Mouse (Mus musculus): ENCODE measurements around the gene Usp12. TPM values are rescaled to one million over a fixed set of nuclear protein-coding genes. Genes with fewer than 3 reads are reported as not detected.

The Usp12 gene
- total RNA-seq (2023) = 10 to 100 TPM; 23.4 to 26.5 TPM

GRCm38 (mm10) chr5:146794853-146795252 lies at the start of gene Usp12:
Gene Usp12 (minus strand): TSS chr5:146795006.

GRCm38 (mm10) chr5:146832769-146833448 lies 38.1 kb upstream of the Usp12 start, which contains the start of gene Rpl21:
Gene Rpl21 (plus strand): TSS chr5:146832890.

Other genes with a start within 250 kb of the Usp12 start
- not detected for gene Gm3415, start 238.9 kb downstream of the Usp12 start, total RNA-seq (2023)
- not detected for gene Gpr12, start 209.8 kb downstream of the Usp12 start, total RNA-seq (2023)
- gene Rpl21, start 37.9 kb upstream of the Usp12 start, total RNA-seq (2023) = 100 to 1,000 TPM; 208 to 210 TPM
- gene Rasl11a, start 50.1 kb upstream of the Usp12 start, total RNA-seq (2023) = not detected
- 10 to 100 TPM; 15.9 to 20.7 TPM for gene Gtf3a, start 153.7 kb upstream of the Usp12 start, total RNA-seq (2023)
- gene Mtif3, start 168.8 kb upstream of the Usp12 start, total RNA-seq (2023) = 1 to 10 TPM; 8.0 to 9.6 TPM